Mouse (Mus musculus): ENCODE measurements around the gene 1700001J03Rik.
"Not testable (repeated sequence)": the region's sequence is repeated elsewhere in the genome, so short reads cannot be mapped to it uniquely, and the experiment has no call there.

- peak; percentile 54 for TF ChIP-seq CTCF (IDR thresholded peaks at IDR 0.05; ENCODE audit: low read depth)
- TF ChIP-seq EP300 (optimal IDR thresholded peaks at IDR 0.05) = not testable (repeated sequence)
Observed at GRCm38 (mm10) chr5:146172744-146173143, 12.4 kb downstream of the 1700001J03Rik start.

Data from stomach, postnatal 0 days (tissue).